Mouse (Mus musculus) T-helper 1 cell (primary cell): ENCODE data around the gene Slc47a2.
"Not testable (repeated sequence)": the region's sequence is repeated elsewhere in the genome, so short reads cannot be mapped to it uniquely, and the experiment has no call there.

ENCODE experiments used
- in situ Hi-C: fragments of 300-600 bp; cut with MboI, MseI; formaldehyde crosslinking; loops from one replicate; pipeline ENCODE4 v1.15.1; 2025; ENCODE audit warnings: high pct_unique_total_duplicates

Slc47a2 gene

GRCm38 (mm10) chr11:61346133-61346532, 3.5 kb upstream of the Slc47a2 start:
- in situ Hi-C loops, result no loop called here

DNA sequence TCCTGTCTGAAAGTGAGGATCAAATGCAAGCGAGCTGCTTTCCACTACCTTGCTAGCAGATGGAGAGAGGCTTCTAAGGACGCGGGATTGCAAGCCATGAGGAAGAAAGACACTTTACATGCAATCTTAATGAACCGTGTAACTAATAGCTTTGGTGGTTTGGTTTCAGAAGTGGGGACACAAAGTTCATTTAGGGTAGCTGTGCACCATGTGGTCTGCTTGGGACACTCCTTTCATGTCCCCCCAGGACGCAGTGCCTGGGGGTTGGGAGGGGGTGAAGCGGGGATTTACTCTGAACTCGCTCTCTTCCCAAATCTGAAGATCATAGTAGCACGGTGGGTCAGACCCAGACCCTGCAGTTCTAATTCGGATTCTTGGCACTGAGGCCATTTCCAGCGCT, 689 bp downstream of the Slc47a2 start:
- in situ Hi-C loops, result no loop called here

GRCm38 (mm10) chr11:61341233-61341632, 1.4 kb downstream of the Slc47a2 start:
- in situ Hi-C loops, result no loop called here

DNA sequence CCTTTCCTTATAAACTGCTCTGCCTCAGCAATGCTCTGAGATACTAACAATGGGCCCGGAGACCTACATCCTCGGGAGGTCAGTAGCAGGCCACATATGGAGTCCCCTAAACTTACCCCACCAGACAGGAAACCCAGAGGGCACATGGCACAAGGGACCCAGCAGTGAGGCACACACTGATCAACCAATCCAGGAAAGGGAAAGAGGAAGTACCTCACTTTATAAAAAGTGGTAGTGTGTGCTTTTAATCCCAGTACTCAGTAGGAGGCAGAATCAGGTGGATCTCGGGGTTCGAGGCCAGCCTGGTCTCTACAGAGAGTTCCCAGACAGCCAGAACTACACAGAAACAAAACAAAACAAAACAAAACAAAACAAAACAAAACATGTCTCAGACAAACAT, 2.3 kb downstream of the Slc47a2 start:
- in situ Hi-C loops, result no loop called here

DNA sequence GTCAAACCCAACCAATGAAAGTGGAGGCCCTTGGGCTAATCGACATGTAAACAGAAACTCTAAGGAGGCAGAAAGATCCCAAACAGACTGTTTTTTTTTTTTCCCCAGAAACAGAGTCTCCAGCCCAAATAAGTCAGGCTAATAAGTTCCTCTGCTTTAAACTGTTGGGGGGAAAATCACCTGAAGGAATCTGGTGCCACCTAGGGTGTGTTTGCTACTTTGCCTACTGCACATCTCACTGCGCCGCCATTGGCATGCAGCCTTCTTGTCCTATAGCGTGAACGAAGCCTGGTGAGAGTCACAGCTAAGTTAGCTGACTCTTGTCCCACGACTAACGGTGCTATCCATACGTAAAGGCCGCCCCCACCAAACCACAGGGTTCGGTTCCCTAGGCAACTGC, 5.1 kb downstream of the Slc47a2 start:
- in situ Hi-C loops, result no loop called here

GRCm38 (mm10) chr11:61320904-61321687, 21.6 kb downstream of the Slc47a2 start:
- in situ Hi-C loops, result no loop called here

- in situ Hi-C loops, result no loop called here
These were observed 22.6 kb downstream of the Slc47a2 start for GRCm38 (mm10) chr11:61319923-61320567.

GRCm38 (mm10) chr11:61319233-61319922, 23.3 kb downstream of the Slc47a2 start:
- in situ Hi-C loops, result no loop called here

DNA sequence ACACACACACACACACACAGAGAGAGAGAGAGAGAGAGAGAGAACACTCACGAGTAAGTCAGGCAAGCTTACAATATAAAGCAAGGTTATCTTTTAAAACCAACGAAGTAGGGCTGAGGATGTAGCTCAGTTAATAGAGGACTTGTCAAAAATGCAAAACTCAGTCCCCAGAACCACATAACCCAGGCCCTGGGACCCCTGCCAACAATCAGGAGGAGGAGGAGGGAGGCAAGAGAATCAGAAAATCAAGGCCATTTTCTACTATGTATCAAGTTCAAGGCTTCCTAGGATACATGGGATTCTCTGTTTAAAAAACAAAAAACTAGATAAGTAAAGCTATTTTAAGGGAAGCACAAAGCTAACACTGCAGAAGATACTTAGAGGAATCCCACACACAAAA, 25.8 kb downstream of the Slc47a2 start:
- in situ Hi-C loops, result no loop called here

DNA sequence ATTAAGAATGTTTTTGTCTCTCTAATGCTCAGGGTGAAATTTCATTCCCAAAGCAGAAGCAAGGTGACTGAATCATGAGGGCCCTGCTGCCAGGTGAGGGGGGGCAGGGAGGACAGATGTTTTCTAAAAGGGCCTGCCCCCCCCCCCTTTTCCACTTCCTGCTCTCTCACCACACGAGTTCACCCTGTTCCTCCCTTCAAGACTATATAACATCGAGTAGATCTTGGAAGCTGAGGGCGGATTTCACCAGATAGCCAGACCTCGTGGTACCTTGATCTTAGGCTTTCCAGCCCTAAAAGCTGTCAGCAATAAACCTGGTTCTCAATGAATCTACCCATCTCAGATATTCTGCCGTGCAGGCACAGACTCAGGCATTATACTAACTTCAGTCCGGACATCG, 32.3 kb downstream of the Slc47a2 start:
- in situ Hi-C loops, result no loop called here

DNA sequence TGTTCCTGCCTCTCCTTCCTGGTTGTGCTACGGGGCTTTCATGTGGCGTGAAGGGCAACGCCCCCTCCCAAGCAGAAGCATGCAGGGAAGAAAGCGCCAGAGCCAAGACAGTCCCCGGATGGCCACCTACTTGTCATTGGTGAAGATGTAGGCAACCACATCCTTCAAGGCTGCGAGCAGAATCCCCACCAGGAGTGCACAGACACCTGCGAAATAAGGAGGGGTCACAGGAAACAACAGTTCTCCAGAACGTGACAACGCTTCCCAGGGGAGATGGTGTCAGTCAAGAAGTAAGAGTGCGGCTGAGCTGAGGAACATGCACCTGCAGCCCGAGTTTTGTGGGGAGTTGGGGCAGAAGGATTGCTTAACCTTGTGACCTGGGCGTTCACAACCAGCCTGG, 32.8 kb downstream of the Slc47a2 start:
- in situ Hi-C loops, result no loop called here

GRCm38 (mm10) chr11:61307795-61308194, 34.9 kb downstream of the Slc47a2 start:
- in situ Hi-C loops, result no loop called here

DNA sequence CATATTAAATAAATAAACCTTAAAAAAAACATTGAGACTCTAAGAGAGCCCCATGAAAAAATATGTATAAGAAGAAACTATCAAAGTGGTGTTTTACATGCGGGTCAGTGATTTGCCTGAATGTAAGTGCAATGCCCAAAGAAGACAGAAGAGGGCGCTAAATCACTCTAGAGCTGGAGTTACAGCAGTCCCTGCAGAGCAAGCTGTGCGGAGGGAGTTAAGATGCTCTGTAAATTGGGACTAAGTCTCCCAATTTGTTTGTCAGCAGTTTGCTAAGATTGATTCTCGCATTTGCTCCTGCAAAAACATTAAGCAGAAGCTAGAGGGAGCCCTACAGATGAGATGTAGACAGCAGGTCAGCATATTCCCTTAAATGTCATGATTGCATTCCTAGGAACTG, 37.3 kb downstream of the Slc47a2 start:
- in situ Hi-C loops, result no loop called here

GRCm38 (mm10) chr11:61304535-61304934, 38.1 kb downstream of the Slc47a2 start:
- in situ Hi-C loops, result not testable (repeated sequence)

GRCm38 (mm10) chr11:61300716-61301392, 41.8 kb downstream of the Slc47a2 start:
- in situ Hi-C loops, result no loop called here

DNA sequence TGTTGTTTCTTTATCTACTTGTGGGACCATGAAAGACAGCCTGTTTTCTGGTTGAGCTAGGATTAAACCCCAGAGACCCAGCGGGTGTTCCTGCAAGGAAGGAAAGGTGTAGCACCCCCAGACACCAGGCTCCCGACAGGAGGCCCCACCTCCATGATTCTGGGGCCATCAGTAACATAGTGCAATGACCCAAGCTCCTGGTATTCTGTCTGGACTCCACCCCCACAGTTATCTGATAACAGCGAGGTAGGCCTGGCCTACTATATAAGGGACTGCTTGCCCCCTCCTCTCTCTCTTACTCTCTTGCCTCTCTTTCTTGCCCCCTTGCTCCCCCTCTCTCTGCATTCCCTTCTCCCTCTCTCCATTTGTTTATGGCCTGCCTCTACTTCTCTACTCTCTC, 42.5 kb downstream of the Slc47a2 start:
- in situ Hi-C loops, result no loop called here

DNA sequence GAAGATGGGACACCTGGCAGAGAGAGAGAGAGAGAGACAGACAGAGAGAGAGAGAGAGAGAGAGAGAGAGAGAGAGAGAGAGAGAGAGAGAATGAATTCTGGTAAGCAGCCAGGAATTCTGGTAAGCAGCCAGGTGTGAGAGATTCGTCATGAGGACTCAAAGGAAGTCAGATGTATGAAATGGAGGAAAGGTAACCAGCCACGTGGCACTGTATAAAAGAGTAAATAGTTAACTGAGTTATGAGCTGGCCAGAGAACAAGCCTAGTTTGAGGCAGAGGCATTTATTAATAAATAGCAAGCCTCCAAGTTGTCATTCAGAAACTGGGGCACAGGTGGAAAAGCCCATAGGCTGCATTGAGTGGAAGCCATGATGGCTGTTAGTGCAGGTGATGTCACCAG, 44.8 kb downstream of the Slc47a2 start:
- in situ Hi-C loops, result no loop called here

DNA sequence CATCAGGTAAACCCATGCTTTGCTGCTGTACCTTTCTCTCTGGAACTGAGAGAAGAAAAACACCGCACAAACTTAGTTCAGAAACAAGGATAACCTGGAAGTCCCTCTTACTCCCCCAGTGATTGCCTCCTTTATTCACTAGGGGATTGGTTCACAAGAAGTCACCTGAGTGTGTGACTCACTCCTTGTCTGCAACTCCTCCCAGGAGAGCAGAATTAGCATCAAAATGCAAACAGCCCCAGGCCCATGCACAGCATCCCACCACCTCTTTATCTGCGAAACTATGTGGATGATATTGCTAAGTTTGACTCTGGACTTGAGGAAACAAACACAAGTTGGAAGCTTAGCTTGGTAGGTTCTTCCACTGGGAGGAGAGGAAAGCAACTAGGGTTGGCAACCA, 45.3 kb downstream of the Slc47a2 start:
- in situ Hi-C loops, result no loop called here

DNA sequence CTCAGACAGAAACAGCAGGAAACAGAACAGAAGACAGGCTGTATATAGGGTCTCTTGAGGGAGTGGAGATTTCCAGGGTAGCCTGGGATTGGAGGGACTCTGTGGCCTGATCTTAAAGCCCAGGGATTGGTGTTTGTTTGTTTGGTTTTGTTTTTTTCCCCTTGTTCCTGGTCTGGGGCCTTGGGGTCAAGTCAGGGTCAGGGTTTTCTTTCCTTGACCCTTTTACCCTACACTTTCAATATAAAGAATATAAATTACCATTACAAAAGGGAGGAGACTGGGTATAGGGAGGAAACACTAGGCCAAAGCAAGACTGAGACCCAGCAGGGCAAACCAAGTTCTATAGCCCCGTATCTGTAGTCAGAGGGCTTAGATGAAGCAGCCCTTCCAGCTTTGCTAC, 46.1 kb downstream of the Slc47a2 start:
- in situ Hi-C loops, result no loop called here

- in situ Hi-C loops, result no loop called here
These were observed 47.1 kb downstream of the Slc47a2 start for GRCm38 (mm10) chr11:61295556-61295955.

DNA sequence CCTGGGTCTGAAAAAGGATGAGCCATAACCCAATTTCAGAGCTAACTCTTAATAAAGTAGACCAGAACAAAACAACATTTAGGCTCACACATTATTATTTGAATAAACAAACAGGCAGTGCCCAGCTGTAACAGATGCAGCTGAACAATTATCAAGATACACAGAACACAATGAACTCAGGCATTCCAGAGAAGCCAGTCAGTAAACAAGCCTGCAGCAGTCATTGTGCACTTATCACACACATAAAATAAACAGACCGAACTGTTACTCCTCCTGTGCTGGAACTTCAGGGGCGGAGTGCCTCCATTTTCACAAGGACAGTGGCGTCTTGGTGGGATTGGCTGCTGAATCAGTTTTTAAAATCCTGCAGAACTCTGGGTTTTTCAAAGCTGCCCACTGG, 48.2 kb downstream of the Slc47a2 start:
- in situ Hi-C loops, result no loop called here

GRCm38 (mm10) chr11:61293251-61293650, 49.4 kb downstream of the Slc47a2 start:
- in situ Hi-C loops, result no loop called here
